Mouse (Mus musculus) adrenal gland, adult 2 months (tissue): Measurements from ENCODE around the gene Rab8b. TPM values are rescaled to one million over a fixed set of nuclear protein-coding genes. Genes with fewer than 3 reads are reported as not detected.
"Not testable (repeated sequence)": the region's sequence is repeated elsewhere in the genome, so short reads cannot be mapped to it uniquely, and the experiment has no call there.

Source experiments
- DNase-seq: peaks from one replicate; pipeline ENCODE4 v3.0.0; 2021
- polyA plus RNA-seq: library from polyadenylated mRNA; depleted of rRNA; stranded (reverse); fragments of >200 nt; gene quantifications from 2 replicates; pipeline ENCODE4 v1.2.3, GENCODE M21; 2012
- total RNA-seq, 2 experiments: library from RNA; stranded (reverse); gene quantifications; 2 replicates each; pipeline ENCODE4 v1.2.3; 2021

Rab8b gene
- total and polyA plus RNA-seq, 3 experiments: 3.9 to 19.4 (median 14.6) TPM

- no peak for DNase-seq
Observed at GRCm38 (mm10) chr9:66886818-66887217, 32.7 kb downstream of the Rab8b start.

- DNase-seq: no peak
Observed at GRCm38 (mm10) chr9:66886366-66886765, 33.1 kb downstream of the Rab8b start.

GRCm38 (mm10) chr9:66884609-66885008, 34.9 kb downstream of the Rab8b start:
- no peak for DNase-seq

DNA sequence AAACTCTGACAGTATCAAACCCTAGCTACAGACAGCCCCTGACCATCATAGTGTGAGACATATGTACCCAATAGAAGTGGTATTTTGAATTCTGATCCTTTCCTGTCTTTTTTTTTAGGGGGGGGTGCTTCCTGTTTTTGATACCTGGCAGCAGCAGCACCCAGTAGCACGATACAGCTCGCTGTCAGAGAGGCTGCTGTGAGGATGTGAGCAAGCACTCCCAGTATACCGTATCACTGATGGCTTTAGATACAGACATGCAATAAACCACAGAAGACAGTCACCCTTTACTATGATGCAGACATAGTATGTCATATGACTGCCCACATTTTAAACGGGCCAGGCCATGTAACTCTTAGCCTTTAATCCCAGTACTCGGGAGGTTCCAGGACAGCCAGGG, 36.0 kb downstream of the Rab8b start:
- DNase-seq: no peak

- DNase-seq: peak; percentile 61
Observed at GRCm38 (mm10) chr9:66882406-66882821, 37.1 kb downstream of the Rab8b start.

DNA sequence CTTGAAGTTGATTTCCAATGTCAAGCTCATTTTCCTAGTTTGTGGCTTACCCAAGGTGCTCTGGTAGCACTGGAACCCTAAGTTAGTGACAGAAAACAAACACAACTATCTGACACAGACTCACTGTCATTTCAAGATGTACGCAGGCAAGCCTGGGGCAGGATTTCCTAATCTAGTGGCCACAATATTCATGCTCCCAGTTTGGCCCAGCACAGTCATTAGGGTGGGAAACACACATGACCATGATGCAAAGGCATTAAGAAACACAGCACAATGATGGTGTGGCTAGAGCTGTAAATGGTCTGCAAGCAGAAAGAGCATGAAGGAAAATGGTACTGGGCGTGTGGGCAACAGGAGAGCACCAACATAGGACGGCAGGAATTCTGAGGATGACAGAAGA, 37.6 kb downstream of the Rab8b start:
- DNase-seq: no peak

GRCm38 (mm10) chr9:66880752-66881151, 38.7 kb downstream of the Rab8b start:
- DNase-seq: no peak

GRCm38 (mm10) chr9:66879486-66879885, 40.0 kb downstream of the Rab8b start:
- DNase-seq: no peak

- DNase-seq: no peak
Observed at GRCm38 (mm10) chr9:66878899-66879298, 40.6 kb downstream of the Rab8b start.

DNA sequence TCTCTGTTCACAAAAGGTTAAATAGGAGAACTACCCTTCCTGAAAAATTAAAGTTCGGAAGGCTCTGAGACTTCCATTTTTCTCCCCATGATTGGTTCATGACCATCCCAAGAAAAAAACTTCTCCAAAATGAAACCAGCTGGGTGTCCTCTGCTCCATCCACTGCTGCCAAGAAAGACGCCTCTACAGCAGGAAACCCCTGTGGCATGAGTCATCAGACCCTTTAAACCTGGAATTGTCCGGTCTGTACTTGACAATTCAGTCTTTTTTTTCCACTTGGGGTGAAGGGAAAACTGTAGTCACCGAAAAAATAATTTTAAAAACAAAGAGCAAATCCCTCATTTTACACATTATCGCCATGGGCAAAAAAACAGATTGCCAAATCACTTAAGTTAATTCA, 42.9 kb downstream of the Rab8b start:
- DNase-seq: peak; percentile 46

GRCm38 (mm10) chr9:66874297-66874696, 45.2 kb downstream of the Rab8b start:
- DNase-seq: no peak

DNA sequence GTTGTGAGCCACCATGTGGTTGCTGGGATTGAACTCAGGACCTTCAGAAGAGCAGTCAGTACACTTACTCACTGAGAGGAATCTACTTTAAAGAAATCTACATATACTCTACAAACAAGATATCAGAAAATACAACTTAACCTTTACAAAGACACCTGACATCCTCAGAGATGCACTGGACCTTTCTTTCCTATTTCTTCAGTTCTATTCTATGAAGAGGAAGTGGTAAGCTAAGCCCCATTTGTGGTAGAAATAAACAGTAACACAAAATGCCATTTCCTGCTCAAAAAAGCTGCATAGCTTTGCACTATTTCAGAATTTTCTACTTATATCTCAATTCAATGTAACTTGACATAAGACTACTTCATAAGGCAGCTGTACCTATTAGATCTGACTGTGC, 46.0 kb downstream of the Rab8b start:
- DNase-seq: no peak

- DNase-seq: not testable (repeated sequence)
Observed at GRCm38 (mm10) chr9:66873009-66873408, 46.5 kb downstream of the Rab8b start.

DNA sequence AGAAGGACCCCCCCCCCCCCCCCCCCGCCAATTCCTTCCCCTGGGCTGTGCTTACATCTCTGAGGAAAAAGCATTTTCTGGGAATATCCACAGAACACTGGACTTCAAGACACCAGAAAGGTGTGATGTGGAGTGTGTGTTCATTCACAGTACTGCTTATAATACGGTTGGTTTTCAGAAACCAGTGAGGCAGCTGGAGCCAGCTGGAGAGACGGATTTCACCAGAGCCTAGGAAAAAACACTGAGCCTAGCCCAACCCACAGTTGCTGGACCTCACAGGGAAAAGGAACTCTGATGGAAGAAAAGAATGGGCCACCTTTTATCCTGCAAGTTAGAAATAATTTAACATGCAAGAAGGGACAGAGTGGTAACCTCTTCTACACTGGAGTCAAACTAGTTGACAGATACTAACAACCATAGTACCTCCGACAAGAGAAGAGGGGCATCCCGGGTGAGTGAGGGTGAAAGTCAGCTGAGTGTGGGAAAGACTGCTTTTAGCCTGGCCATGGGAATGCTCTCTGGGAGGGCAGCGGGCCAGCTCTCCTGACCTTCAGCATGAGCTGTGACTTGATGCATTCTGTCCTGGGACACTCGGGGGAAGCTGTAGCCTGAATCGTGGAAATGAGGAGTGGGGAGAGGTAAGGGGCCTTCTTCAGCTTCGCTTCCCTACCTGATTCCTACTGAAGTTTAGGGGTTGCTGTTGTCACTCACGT, 47.3 kb downstream of the Rab8b start:
- peak; percentile 84 for DNase-seq

- no peak for DNase-seq
Observed at GRCm38 (mm10) chr9:66864708-66865107, 54.8 kb downstream of the Rab8b start.

GRCm38 (mm10) chr9:66863456-66863855, 56.0 kb downstream of the Rab8b start:
- DNase-seq: no peak

GRCm38 (mm10) chr9:66862202-66862601, 57.3 kb downstream of the Rab8b start:
- DNase-seq: no peak

DNA sequence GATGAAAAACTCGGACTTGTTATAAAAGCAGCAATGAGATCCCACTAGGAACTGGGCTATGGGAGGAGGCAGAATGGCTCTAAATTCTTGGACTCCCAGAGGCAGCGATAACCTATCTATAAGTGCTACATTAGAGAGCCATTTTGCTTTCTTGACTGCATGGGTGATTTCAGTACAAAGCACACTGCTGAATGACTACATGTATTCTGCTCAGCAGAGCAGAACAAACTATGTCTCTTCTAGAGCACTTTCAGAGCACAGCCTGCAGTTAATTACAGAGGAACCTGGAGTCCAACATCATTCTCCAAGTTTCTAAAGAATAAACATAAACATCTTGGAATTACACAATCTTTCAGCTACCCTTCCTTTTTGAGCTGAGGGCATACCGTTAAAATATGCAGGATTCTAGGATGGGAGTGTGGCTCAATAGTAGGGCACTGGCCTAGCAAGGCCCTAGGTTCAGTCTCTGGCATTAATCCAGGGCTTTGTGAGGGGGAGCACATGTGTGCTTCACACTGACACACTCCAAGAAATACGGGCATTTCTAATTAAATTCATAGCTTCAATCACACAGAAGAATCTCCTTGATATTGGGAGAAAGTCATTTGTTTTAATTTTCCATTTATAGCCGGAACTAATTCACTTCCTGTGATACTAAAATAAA, 58.3 kb downstream of the Rab8b start:
- DNase-seq: no peak

DNA sequence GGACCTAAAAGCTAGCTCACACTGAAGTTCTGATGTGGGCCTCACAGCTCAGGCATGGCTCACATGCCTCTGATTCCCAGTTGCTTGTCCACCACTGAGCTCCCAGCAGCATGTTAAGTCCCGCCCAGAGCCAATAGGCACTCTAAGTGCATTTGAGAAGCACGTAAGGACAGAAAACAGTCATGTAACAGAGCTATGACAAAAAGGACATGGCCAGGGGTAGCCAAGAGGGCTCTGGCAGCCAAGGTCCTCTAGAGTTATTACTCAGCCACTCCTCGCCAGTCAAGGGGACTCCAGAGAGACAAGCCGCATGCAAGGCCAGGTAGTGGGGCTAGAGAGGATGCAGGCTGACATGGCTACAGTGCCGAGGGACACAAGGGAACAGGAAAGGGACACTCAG, 60.0 kb downstream of the Rab8b start:
- no peak for DNase-seq

DNA sequence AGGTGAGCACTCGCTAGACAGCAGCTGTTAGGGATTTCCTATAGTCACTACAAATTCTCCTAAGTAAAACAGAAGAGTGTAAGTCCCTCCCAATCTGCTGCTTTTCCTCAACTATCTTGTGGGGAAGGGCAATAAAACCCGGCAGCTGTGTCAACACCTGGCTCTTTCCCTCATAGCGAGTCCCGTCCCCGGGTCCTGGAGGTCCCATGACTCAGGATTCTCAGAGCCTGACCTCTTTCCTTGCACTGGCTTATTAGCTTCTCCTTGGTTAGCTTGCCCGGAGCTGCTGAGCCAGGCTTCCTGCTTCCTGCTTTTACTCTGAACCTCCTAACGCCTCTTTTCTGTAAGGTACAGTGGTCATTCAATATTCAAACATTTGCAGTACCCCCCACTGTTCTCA, 63.6 kb downstream of the Rab8b start:
- no peak for DNase-seq

GRCm38 (mm10) chr9:66852592-66852991, 66.9 kb downstream of the Rab8b start:
- DNase-seq: no peak

DNA sequence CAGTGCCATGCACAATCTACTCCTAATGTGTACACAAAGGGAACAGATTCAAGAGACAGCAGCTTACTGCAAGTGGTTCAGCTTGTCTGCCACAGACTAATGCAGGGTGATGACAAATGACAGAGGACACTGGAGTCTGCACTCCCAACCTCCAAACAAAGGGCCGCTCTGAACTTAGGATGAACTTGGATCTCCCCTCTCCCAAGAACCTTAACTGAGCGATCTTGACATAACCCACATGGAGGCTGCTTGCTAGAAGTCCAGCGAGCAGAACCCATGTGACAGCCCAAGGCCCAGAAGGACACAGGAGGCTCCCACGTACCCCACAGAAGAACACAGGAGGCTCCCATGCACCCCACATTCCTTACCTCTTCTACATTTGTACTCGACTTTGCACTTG, 68.5 kb downstream of the Rab8b start:
- no peak for DNase-seq

GRCm38 (mm10) chr9:66846822-66847221, 72.7 kb downstream of the Rab8b start:
- no peak for DNase-seq

DNA sequence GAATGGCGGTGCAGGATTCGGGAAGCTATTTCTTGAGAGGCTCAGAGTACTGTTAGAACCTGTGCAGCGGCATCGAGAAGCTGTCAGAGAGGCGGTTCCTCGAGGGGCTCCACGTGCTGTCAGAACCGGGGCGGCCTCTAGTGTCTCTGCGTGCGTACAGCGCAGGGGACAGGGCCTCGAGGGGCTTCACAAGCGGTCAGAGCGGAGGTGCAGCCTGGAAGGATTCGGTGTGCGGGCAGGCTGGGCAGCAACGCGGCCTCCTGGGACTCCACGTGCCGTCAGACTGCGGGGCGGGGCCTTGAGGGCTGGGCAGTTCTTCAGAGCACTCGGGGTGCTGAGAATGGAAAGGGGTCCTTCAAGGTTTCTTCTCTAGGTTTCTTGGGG, 84.4 kb downstream of the Rab8b start:
- DNase-seq: no peak
